Mouse (Mus musculus) E14TG2a.4 (cell line): Measurements from ENCODE around the gene Pcbp4.

Experiments
- H3K27me3 ChIP-seq: 2 replicates; pipeline ENCODE4 v1.6.1; 2014; ENCODE audit warnings: low read length, control low read depth; ENCODE audit not compliant: insufficient read depth
- H3K36me3 ChIP-seq: 2 replicates; pipeline ENCODE4 v1.6.1; 2014; ENCODE audit warnings: low read length, control low read depth; ENCODE audit not compliant: insufficient read depth
- H3K4me1 ChIP-seq: replicated peaks from 2 replicates; pipeline ENCODE4 v1.6.1; 2014; ENCODE audit warnings: low read depth, low read length, control low read depth
- H3K4me3 ChIP-seq: replicated peaks from 2 replicates; pipeline ENCODE4 v1.5.1; 2014; ENCODE audit warnings: mild to moderate bottlenecking, low read length
- H3K9me3 ChIP-seq: 2 replicates; pipeline ENCODE4 v1.6.1; 2014; ENCODE audit warnings: low read length, control low read depth
- CTCF ChIP-seq: conservative IDR thresholded peaks from 2 replicates; pipeline ENCODE4 v1.5.1; 2014; ENCODE audit warnings: low read length
- NANOG ChIP-seq: IDR thresholded peaks from 2 replicates; pipeline ENCODE4 v1.6.1; 2014; ENCODE audit warnings: borderline replicate concordance, low read length, mixed read lengths
- POU5F1 ChIP-seq: IDR thresholded peaks from 2 replicates; pipeline ENCODE4 v1.6.1; 2014; ENCODE audit warnings: low read length, borderline replicate concordance

The Pcbp4 gene

DNA sequence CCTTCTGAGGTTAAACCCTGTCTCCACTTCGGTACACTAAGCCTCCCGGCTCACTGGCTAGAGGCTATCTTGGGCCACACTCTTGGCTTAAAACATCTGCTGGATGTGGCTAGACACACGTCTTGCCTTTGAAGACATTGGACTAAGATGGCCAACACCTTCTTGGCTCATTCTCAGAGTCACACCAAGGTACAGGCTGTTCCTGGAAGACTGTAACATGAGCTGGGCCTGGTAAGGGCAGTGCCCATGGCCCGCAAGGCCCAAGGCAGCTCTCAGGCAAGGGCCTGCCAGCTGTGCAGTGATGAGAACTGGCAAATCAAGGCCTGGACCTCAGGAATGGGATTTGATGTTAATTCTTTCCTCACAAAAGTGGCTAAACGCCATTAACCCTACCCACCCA lies 39.5 kb upstream of the Pcbp4 start:
- TF ChIP-seq CTCF (no peak), POU5F1 (no peak), NANOG (no peak)

DNA sequence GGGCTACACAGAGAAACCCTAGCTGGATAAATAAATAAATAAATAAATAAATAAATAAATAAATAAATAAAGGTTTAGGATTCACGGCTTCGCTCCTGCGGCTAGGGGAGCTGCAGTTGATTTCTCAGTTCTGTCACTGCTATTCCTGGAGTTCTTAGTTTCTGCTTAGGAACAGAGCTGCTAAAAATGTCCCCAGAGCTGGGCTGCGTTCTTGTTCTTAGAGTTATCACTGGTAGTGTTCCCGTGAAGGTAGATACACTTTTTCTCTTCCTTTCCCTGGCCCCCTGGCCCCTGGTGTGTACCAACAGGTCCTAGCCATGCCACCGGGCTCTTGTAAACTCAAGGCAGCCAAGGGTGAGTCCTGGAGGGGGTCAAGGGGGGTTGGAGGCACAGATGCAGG lies 36.3 kb upstream of the Pcbp4 start:
- no peaks in the 10 kb centered on the region for H3K36me3 ChIP-seq
- TF ChIP-seq NANOG: no peak
- no peak for TF ChIP-seq CTCF
- TF ChIP-seq POU5F1: no peak
- H3K4me3 ChIP-seq: no peak overlapping the region
- peaks cover 17% of the 10 kb centered on the region for H3K27me3 ChIP-seq
- no peaks in the 10 kb centered on the region for H3K9me3 ChIP-seq
- H3K4me1 ChIP-seq: peaks cover 45% of the 10 kb centered on the region

More for the DNA sequence above, 39.5 kb upstream of the Pcbp4 start:
- H3K4me3 ChIP-seq: no peak overlapping the region
- no peaks in the 10 kb centered on the region for H3K36me3 ChIP-seq
- peaks cover 18% of the 10 kb centered on the region for H3K4me1 ChIP-seq
- H3K27me3 ChIP-seq: peaks cover 15% of the 10 kb centered on the region
- no peaks in the 10 kb centered on the region for H3K9me3 ChIP-seq

DNA sequence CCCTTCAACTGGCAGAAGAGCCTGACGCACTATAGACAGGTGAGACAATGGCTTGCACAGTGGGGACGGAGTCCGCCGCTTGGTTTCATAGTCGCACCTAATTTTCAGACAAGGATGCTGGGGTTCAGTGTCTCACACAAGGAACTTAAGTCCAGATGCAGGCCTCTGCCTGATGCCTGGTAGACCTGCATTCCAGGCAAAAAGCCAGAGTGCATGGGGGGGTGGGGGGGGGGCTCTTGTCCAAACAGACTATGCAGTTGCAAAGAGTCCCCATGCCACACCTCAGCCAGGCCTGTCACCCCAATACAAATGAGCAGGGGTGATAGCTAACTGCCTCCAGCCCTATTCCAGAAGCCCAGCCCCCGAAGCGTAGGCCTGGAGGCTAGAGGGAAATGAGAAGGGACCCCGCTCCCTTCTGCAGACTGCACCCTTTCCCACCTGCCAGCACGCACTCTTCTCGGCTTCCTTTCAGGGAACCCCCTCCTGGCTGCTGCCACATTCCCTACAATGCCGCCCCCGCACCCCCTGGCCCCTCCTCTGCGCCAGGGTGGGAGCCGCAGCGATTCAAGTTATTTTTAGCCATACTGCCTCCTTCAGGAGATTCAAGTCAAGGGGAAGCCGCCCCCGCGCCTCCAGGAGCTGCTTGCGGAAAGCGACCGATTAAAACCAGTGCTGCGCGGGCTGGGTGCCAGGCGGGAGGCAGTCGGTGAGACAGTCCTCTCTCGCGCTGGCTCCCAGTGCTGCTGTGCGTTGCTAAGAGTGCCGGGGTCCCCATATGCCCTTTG lies 35.1 kb upstream of the Pcbp4 start:
- peak overlapping the region; percentile 68 for H3K4me3 ChIP-seq
- H3K36me3 ChIP-seq: no peaks in the 10 kb centered on the region

DNA sequence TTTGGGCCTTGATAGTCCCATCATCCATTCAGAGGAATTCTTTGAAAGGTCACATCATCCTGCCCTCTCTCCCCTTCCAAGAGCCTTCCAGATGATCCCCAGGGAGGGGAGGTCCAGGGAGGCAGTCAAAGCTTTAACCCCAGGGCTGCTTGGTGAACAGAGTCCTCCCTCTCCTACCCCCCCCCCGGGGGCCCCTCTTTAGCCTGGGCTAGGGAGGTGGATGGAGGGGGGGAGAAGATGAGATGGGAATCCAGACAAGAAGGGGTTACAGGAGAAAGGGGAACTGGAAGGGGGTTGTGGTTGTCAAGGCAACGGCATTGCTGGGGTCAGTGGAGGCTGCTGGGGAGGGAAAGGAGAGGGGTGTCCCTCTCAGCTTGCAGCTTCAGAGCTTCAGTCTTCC lies 32.5 kb upstream of the Pcbp4 start:
- no peak for TF ChIP-seq POU5F1
- no peak for TF ChIP-seq CTCF
- TF ChIP-seq NANOG: no peak
- Histone ChIP-seq H3K9me3 (no peaks in the 10 kb centered on the region), H3K4me1 (peaks cover 58% of the 10 kb centered on the region), H3K36me3 (no peaks in the 10 kb centered on the region), H3K27me3 (peaks cover 15% of the 10 kb centered on the region), H3K4me3 (no peak overlapping the region)

More for the DNA sequence above, 35.1 kb upstream of the Pcbp4 start:
- Histone ChIP-seq H3K27me3 (peaks cover 17% of the 10 kb centered on the region), H3K4me1 (peaks cover 48% of the 10 kb centered on the region), H3K9me3 (no peaks in the 10 kb centered on the region)
- TF ChIP-seq NANOG (no peak), CTCF (no peak), POU5F1 (no peak)

DNA sequence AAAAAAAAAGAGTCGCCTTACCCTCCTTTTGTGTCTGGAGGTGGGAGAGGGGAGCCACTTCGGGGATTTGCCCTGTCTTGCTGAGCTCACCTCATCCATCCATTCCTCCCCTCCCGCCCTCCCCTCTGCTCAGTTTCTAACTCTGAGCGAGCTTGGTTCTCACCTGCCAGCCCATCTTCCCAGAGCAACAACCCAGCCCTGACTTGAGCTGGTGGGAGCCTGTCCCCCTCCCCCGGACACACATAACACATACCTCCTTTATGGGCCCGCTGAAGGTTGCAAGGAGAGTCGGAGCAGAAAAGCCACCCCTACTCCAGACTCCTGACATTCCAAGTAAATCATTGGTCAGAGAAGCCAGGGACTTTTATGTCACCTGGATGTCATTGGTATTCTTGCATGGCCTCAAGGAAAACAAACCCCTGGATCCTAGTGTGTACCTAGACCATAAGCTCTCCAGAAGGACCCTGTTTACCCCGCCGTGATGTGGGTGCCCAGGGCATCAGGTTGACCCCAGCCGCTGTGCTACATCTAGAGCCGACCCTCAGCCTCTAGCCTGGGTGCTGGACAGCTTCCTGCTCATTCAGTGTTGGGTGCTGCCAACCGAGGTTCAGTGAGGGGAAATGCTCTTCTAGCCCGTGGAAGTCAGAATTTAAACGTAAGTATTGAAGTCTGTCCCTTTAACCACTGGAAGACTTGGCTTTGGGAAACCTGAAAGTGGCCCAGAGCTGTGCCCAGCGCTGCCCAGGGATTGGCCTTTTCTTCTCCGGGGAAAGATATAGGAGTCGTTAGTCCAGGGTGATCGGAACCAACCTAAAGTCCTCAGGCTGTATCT lies 31.8 kb upstream of the Pcbp4 start:
- Histone ChIP-seq H3K36me3 (no peaks in the 10 kb centered on the region), H3K27me3 (peaks cover 15% of the 10 kb centered on the region), H3K9me3 (no peaks in the 10 kb centered on the region), H3K4me3 (0 out of 2 replicates have a peak overlapping the region, but pooled peaks have one; percentile 41), H3K4me1 (peaks cover 59% of the 10 kb centered on the region)
- TF ChIP-seq CTCF (no peak), POU5F1 (no peak), NANOG (no peak)

DNA sequence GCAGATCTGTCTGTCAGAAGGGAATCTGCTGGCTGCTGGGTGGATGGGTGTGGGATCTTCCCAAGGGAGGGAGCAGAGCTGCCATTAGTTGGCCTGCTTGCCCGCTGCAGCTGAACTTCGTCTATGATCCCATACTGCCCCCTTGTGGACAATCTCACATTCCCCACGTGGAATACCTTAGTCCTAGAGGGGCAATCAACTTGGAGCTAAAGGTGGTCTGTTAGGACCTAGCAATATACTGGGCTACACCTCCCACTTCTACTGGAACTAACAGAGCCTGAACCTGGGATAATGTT lies 31.3 kb upstream of the Pcbp4 start:
- Histone ChIP-seq H3K4me1 (peaks cover 59% of the 10 kb centered on the region), H3K27me3 (peaks cover 15% of the 10 kb centered on the region), H3K4me3 (no peak overlapping the region), H3K36me3 (no peaks in the 10 kb centered on the region), H3K9me3 (no peaks in the 10 kb centered on the region)
- TF ChIP-seq CTCF (peak; percentile 59), POU5F1 (no peak)

DNA sequence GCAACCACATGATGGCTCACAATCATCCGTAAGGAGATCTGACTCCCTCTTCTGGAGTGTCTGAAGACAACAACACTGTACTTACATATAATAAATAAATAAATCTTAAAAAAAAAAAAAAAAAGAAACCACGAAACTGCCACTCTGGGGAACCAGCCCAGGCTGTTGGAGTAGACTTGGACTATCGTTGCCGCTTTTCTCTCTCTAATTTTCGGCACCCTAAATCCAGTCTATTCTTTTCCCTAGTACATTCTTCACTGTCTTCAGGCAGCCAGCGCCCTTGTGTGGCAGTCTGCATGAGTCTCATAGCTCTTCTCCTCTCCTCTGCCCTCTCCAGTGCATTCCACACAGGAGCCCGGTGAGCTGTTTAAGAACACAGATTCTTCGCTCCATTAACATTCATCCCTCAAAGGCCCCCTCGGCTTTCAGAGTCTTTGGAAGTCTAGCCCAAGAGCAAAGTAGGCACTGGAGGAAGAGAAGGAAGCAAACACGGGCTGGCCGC lies 24.3 kb upstream of the Pcbp4 start:
- peaks cover 39% of the 10 kb centered on the region for H3K4me1 ChIP-seq
- H3K36me3 ChIP-seq: peaks cover 37% of the 10 kb centered on the region
- TF ChIP-seq POU5F1: no peak
- TF ChIP-seq CTCF: no peak
- TF ChIP-seq NANOG: no peak
- no peaks in the 10 kb centered on the region for H3K27me3 ChIP-seq
- peak overlapping the region; percentile 96 for H3K4me3 ChIP-seq
- H3K9me3 ChIP-seq: no peaks in the 10 kb centered on the region

DNA sequence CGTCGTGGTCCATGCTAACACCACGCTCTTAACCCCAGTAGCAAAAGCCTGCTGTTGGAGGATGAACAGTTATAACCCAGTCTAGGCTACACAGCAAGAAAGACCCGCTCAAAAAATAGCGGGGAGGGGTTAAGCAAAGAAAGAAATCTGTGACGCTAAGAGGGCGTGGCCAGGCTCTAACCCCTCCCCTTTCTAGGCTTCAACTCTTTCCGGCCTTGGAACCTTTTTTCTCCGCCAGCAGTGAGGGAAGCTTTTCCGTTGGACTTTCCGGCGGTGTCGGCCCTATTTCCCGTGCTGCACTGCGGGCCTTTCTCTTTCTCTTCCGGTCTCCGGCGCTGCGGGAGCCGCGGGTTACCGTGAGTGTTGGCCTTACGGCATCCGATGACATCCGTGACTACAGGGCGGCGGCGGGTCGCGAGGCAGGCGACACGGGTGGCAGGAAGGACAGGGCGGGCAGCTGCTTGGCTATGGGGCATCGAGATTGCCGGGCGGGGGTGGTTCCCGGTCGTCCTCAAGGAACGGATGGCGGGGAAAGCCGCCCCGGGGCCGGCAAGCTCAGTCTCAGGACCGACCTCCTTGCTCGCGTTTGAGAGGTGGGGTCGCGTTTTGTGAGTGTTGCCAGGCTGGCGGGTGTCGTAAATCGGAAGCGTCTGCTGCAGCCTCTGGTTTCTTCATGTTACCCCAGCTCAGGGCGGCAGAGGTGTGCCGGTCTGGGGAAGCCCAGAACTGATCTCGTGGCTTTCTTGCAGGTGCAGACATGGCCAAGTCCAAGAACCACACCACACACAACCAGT lies 23.7 kb upstream of the Pcbp4 start, which contains the start of gene Rpl29:
TSS of gene Rpl29 (plus strand) at position 234 of the 794 bp plus-strand sequence.
- H3K4me1 ChIP-seq: peaks cover 40% of the 10 kb centered on the region
- H3K9me3 ChIP-seq: no peaks in the 10 kb centered on the region
- H3K36me3 ChIP-seq: peaks cover 44% of the 10 kb centered on the region
- TF ChIP-seq CTCF: no peak
- no peak for TF ChIP-seq POU5F1
- TF ChIP-seq NANOG: no peak
- peak within 1 kb of the TSS; percentile 96 for H3K4me3 ChIP-seq
- no peaks in the 10 kb centered on the region for H3K27me3 ChIP-seq
